14 mouse cellular contexts compared by ENCODE assay signal in genomic region chr1:133951598-133951997, GRCm38 (mm10). TPM values are rescaled to one million over a fixed set of nuclear protein-coding genes. Genes with fewer than 3 reads are reported as not detected.
DNase-seq lines count a peak whose midpoint lies in the region; ATAC-seq and TF ChIP-seq lines count a peak whose summit lies in the region.
"Had no signal": no experiment of that assay in that cellular context is flagged by ENCODE, and none has a peak within 500 bp of the region (broad histone marks: within the 10 kb centered on the region; RNA-seq: fewer than 3 reads in every experiment).

No protein-coding gene starts in this region.

- 41% methylated on average over 6 of the region's 6 CpGs for WGBS in heart, embryonic 11.5 days (ENCODE audit: insufficient replicate concordance)
- WGBS in liver, embryonic 15.5 days (ENCODE audit: insufficient replicate concordance), result 14% methylated on average over 6 of the region's 6 CpGs
- WGBS in thymus, adult 2 months, result 65% methylated on average over 6 of the region's 6 CpGs
- WGBS in forebrain, embryonic 12.5 days, result 65% methylated on average over 6 of the region's 6 CpGs

- H3K4me3 ChIP-seq in heart, embryonic 11.5 days (ENCODE audit: low read depth, low read length), result no peak overlapping the region
- peak overlapping the region; percentile 49; the same call in 1 of the 2 replicates for H3K4me3 ChIP-seq in G1E (ENCODE audit: low read depth, low read length)
- H3K4me3 ChIP-seq in liver, embryonic 15.5 days (replicated peaks), result no peak overlapping the region
- H3K4me3 ChIP-seq in thymus, adult 2 months (ENCODE audit: control insufficient read depth, insufficient read depth, low read length), result no peak overlapping the region
- no peak overlapping the region for H3K4me3 ChIP-seq in forebrain, embryonic 12.5 days (replicated peaks)
- H3K4me3 ChIP-seq: neural tube, embryonic 13.5 days had no signal

- no peaks in the 10 kb centered on the region for H3K9me3 ChIP-seq in heart, embryonic 11.5 days (replicated peaks; ENCODE audit: control insufficient read depth, low read length)
- no peaks in the 10 kb centered on the region for H3K9me3 ChIP-seq in G1E (replicated peaks)
- no peaks in the 10 kb centered on the region for H3K9me3 ChIP-seq in liver, embryonic 15.5 days (replicated peaks)
- no peaks in the 10 kb centered on the region for H3K9me3 ChIP-seq in forebrain, embryonic 12.5 days
- H3K9me3 ChIP-seq: neural tube, embryonic 13.5 days had no signal

- no peak for TF ChIP-seq POLR2A in thymus, adult 2 months (IDR thresholded peaks at IDR 0.05; ENCODE audit: control insufficient read depth, extremely low read depth, insufficient read depth, low read length, poor library complexity)

- H3K4me2 ChIP-seq in heart, embryonic 11.5 days, result no peak overlapping the region
- peak overlapping the region; percentile 47 for H3K4me2 ChIP-seq in liver, embryonic 15.5 days
- no peak overlapping the region for H3K4me2 ChIP-seq in forebrain, embryonic 12.5 days
- H3K4me2 ChIP-seq: neural tube, embryonic 13.5 days had no signal

- H3K27ac ChIP-seq in heart, embryonic 11.5 days (ENCODE audit: low read depth, low read length), result no peak overlapping the region
- H3K27ac ChIP-seq in liver, embryonic 15.5 days (replicated peaks), result peak overlapping the region; percentile 67
- no peak overlapping the region for H3K27ac ChIP-seq in thymus, adult 2 months (ENCODE audit: control insufficient read depth, insufficient read depth, low read length)
- H3K27ac ChIP-seq in forebrain, embryonic 12.5 days, result no peak overlapping the region
- H3K27ac ChIP-seq: kidney, postnatal 0 days; neural tube, embryonic 13.5 days had no signal

- intact Hi-C loops in heart, postnatal 10 days (cut with DNase I), result no loop called here

- DNase-seq in heart, postnatal 10 days, result no peak
- DNase-seq in G1E (ENCODE audit: low spot score), result peak; percentile 75
- peak; percentile 75 for DNase-seq in c-Kit-positive CD71-positive TER-119-positive erythroid progenitor cells, embryonic 14.5 days (ENCODE audit: low spot score)
- no peak for DNase-seq in layer of hippocampus, postnatal 36 days
- no peak for DNase-seq in thymus, adult 2 months
- DNase-seq: adrenal gland, postnatal 14 days; B cell, adult 2 months; lung, postnatal 14 days had no signal

- H3K27me3 ChIP-seq in heart, embryonic 11.5 days (ENCODE audit: control insufficient read depth, insufficient read depth, low read length), result no peaks in the 10 kb centered on the region
- H3K27me3 ChIP-seq in G1E (ENCODE audit: insufficient read depth, low read length), result no peaks in the 10 kb centered on the region
- H3K27me3 ChIP-seq in liver, embryonic 15.5 days, result no peaks in the 10 kb centered on the region
- H3K27me3 ChIP-seq in thymus, adult 2 months (ENCODE audit: control insufficient read depth, insufficient read depth, low read length), result no peaks in the 10 kb centered on the region
- H3K27me3 ChIP-seq in forebrain, embryonic 12.5 days, result 0 out of 2 replicates have a peak, but pooled peaks cover 4% of the 10 kb centered on the region
- H3K27me3 ChIP-seq: neural tube, embryonic 13.5 days had no signal

- peak; percentile 57; the same call in 1 of the 2 replicates for ATAC-seq in heart, embryonic 11.5 days (replicated peaks; ENCODE audit: insufficient number of reproducible peaks, low FRiP score, low TSS enrichment)
- ATAC-seq in G1E (ENCODE audit: extremely low read depth, insufficient number of reproducible peaks, low FRiP score, poor library complexity, severe bottlenecking), result peak; percentile 66
- ATAC-seq in liver, embryonic 15.5 days (ENCODE audit: insufficient read depth), result peak; percentile 88
- no peak for ATAC-seq in forebrain, embryonic 12.5 days (ENCODE audit: low FRiP score)

- no peaks in the 10 kb centered on the region for H3K36me3 ChIP-seq in heart, embryonic 11.5 days (ENCODE audit: control insufficient read depth, insufficient read depth, low read length)
- no peaks in the 10 kb centered on the region for H3K36me3 ChIP-seq in G1E (replicated peaks)
- H3K36me3 ChIP-seq in liver, embryonic 15.5 days (replicated peaks), result no peaks in the 10 kb centered on the region
- H3K36me3 ChIP-seq in thymus, adult 2 months (ENCODE audit: control insufficient read depth, insufficient read depth, low read length), result no peaks in the 10 kb centered on the region
- no peaks in the 10 kb centered on the region for H3K36me3 ChIP-seq in forebrain, embryonic 12.5 days (replicated peaks)
- H3K36me3 ChIP-seq: neural tube, embryonic 13.5 days had no signal

- TF ChIP-seq CTCF in G1E (IDR thresholded peaks at IDR 0.05; ENCODE audit: low read depth, low read length), result no peak
- TF ChIP-seq CTCF in thymus, adult 2 months (IDR thresholded peaks at IDR 0.05; ENCODE audit: borderline replicate concordance, control insufficient read depth, extremely low read depth, insufficient read depth, low read length, poor library complexity), result no peak

- H3K4me1 ChIP-seq in heart, embryonic 11.5 days (ENCODE audit: control insufficient read depth, insufficient read depth, low read length), result peaks cover 22% of the 10 kb centered on the region
- H3K4me1 ChIP-seq in G1E (ENCODE audit: insufficient read depth, low read depth, low read length), result peaks cover 86% of the 10 kb centered on the region
- peaks cover 53% of the 10 kb centered on the region for H3K4me1 ChIP-seq in liver, embryonic 15.5 days (replicated peaks)
- H3K4me1 ChIP-seq in thymus, adult 2 months (replicated peaks; ENCODE audit: control insufficient read depth, insufficient read depth, low read length), result no peaks in the 10 kb centered on the region
- H3K4me1 ChIP-seq in forebrain, embryonic 12.5 days, result 0 out of 2 replicates have a peak, but pooled peaks cover 5% of the 10 kb centered on the region

- no peak overlapping the region for H3K9ac ChIP-seq in heart, embryonic 11.5 days (ENCODE audit: low read depth, low read length)
- peak overlapping the region; percentile 33; the same call in 1 of the 2 replicates for H3K9ac ChIP-seq in liver, embryonic 15.5 days
- H3K9ac ChIP-seq in forebrain, embryonic 12.5 days, result no peak overlapping the region
- H3K9ac ChIP-seq: neural tube, embryonic 13.5 days had no signal

RNA-seq across cellular contexts. Expression of gene Prelp, which starts 30.4 kb away (rescaled TPM):
- polyA plus RNA-seq in heart, embryonic 11.5 days (2014; fragmentation: Nextera tagmentation; extraction: Ambion mirVana), result 0.55 and 1.1 TPM in 2 replicates
- 10 to 100 TPM; 27.2 TPM for total RNA-seq in heart, postnatal 10 days (2021)
- total RNA-seq in G1E (2014; fragmentation: Nextera tagmentation), result not detected in 2 replicates
- total RNA-seq in G1E (2017), result 0.06 and 0.11 TPM in 2 replicates
- 0.04 and 0.10 TPM in 2 replicates for polyA plus RNA-seq in G1E (2012)
- polyA plus RNA-seq in liver, embryonic 15.5 days (2015; fragmentation: Nextera tagmentation; extraction: Ambion mirVana), result 3.5 and 3.7 TPM in 2 replicates
- total RNA-seq in layer of hippocampus, postnatal 36 days (2021), result 10 to 100 TPM; 11.8 to 12.8 TPM
- 10.7 and 13.3 TPM in 2 replicates for polyA plus RNA-seq in thymus, adult 2 months (2012; rRNA removed)
- 2.0 and 2.1 TPM in 2 replicates for polyA plus RNA-seq in forebrain, embryonic 12.5 days (2016; fragmentation: Nextera tagmentation; extraction: Ambion mirVana)
- total RNA-seq: granulocyte monocyte progenitor cell, adult 5-6 weeks had no signal

RNA-seq across cellular contexts. Expression of gene Optc, which starts 43.8 kb away (rescaled TPM):
- 0.21 and 1.0 TPM in 2 replicates for polyA plus RNA-seq in heart, embryonic 11.5 days (2014; fragmentation: Nextera tagmentation; extraction: Ambion mirVana)
- total RNA-seq in heart, postnatal 10 days (2021), result under 1 TPM; 0.35 to 0.67 TPM
- total RNA-seq in G1E (2014; fragmentation: Nextera tagmentation) (not detected in 2 replicates), G1E (2017) (0.12 TPM in 1 of 2 replicates, not detected in the other)
- polyA plus RNA-seq in G1E (2012), result not detected in 2 replicates
- 0.08 and 0.13 TPM in 2 replicates for polyA plus RNA-seq in liver, embryonic 15.5 days (2015; fragmentation: Nextera tagmentation; extraction: Ambion mirVana)
- total RNA-seq in layer of hippocampus, postnatal 36 days (2021), result under 1 TPM in 1 of 2 experiments, not detected in 1; 0.40 TPM
- 0.91 and 1.0 TPM in 2 replicates for polyA plus RNA-seq in thymus, adult 2 months (2012; rRNA removed)
- 2.6 and 3.2 TPM in 2 replicates for polyA plus RNA-seq in forebrain, embryonic 12.5 days (2016; fragmentation: Nextera tagmentation; extraction: Ambion mirVana)
- total RNA-seq: granulocyte monocyte progenitor cell, adult 5-6 weeks had no signal

Comparison
In these comparisons a context has a peak if more than half of its experiments do, and no peak if none do; other contexts are left out.
1. DNase-seq: peak in G1E (single experiment) and c-Kit-positive CD71-positive TER-119-positive erythroid progenitor cells, embryonic 14.5 days (single experiment); none in heart, postnatal 10 days (0 of 2), layer of hippocampus, postnatal 36 days (0 of 2) and thymus, adult 2 months (single experiment).